31 mouse cellular contexts compared by ENCODE assay signal in genomic region chr8:106103888-106104287, GRCm38 (mm10). TPM values are rescaled to one million over a fixed set of nuclear protein-coding genes. Genes with fewer than 3 reads are reported as not detected.
DNase-seq lines count a peak whose midpoint lies in the region; ATAC-seq lines count a peak whose summit lies in the region.
"Had no signal": no experiment of that assay in that cellular context is flagged by ENCODE, and none has a peak within 500 bp of the region (broad histone marks: within the 10 kb centered on the region; RNA-seq: fewer than 3 reads in every experiment).

No protein-coding gene starts in this region.

- ATAC-seq in kidney, embryonic 15.5 days (replicated peaks; ENCODE audit: low FRiP score) = no peak
- ATAC-seq in hindbrain, embryonic 13.5 days (ENCODE audit: low FRiP score) = no peak
- ATAC-seq in midbrain, embryonic 15.5 days (replicated peaks) = no peak
- ATAC-seq: activated CD4-positive, CD25-positive, alpha-beta regulatory T cell, adult 4 months; CD4-positive, CD25-positive, alpha-beta regulatory T cell, adult 4 months; forebrain, embryonic 14.5 days; Patski had no signal

- no peaks in the 10 kb centered on the region for H3K4me1 ChIP-seq in kidney, embryonic 15.5 days
- H3K4me1 ChIP-seq in hindbrain, embryonic 13.5 days (replicated peaks) = no peaks in the 10 kb centered on the region
- H3K4me1 ChIP-seq in midbrain, embryonic 15.5 days = no peaks in the 10 kb centered on the region
- H3K4me1 ChIP-seq: embryonic facial prominence, embryonic 13.5 days; embryonic facial prominence, embryonic 15.5 days; forebrain, embryonic 10.5 days; forebrain, embryonic 12.5 days had no signal

- 91% methylated on average over 2 of the region's 2 CpGs for WGBS in kidney, embryonic 15.5 days
- WGBS in hindbrain, embryonic 13.5 days = 96% methylated on average over 2 of the region's 2 CpGs
- WGBS in midbrain, embryonic 15.5 days = 87% methylated on average over 2 of the region's 2 CpGs

- H3K4me2 ChIP-seq in kidney, embryonic 15.5 days = no peak overlapping the region
- no peak overlapping the region for H3K4me2 ChIP-seq in hindbrain, embryonic 13.5 days
- no peak overlapping the region for H3K4me2 ChIP-seq in midbrain, embryonic 15.5 days
- H3K4me2 ChIP-seq: embryonic facial prominence, embryonic 13.5 days; embryonic facial prominence, embryonic 15.5 days; forebrain, embryonic 12.5 days had no signal

- no peak overlapping the region for H3K9ac ChIP-seq in kidney, embryonic 15.5 days
- no peak overlapping the region for H3K9ac ChIP-seq in hindbrain, embryonic 13.5 days
- H3K9ac ChIP-seq in midbrain, embryonic 15.5 days = no peak overlapping the region
- H3K9ac ChIP-seq: embryonic facial prominence, embryonic 13.5 days; embryonic facial prominence, embryonic 15.5 days; forebrain, embryonic 12.5 days had no signal

- H3K27me3 ChIP-seq in kidney, embryonic 15.5 days = no peaks in the 10 kb centered on the region
- H3K27me3 ChIP-seq in hindbrain, embryonic 13.5 days = no peaks in the 10 kb centered on the region
- H3K27me3 ChIP-seq in midbrain, embryonic 15.5 days (replicated peaks) = no peaks in the 10 kb centered on the region
- H3K27me3 ChIP-seq: CH12.LX; embryonic facial prominence, embryonic 13.5 days; embryonic facial prominence, embryonic 15.5 days; forebrain, embryonic 12.5 days; Patski had no signal

- DNase-seq in thymus, adult 18-20 months = peak; percentile 56 to 75
- DNase-seq in thymus, postnatal 0 days (ENCODE audit: low spot score) = peak; percentile 79
- peak; percentile 74 for DNase-seq in thymus, postnatal 14 days
- DNase-seq in thymus, postnatal 36 days = peak; percentile 41 to 68
- no peak for DNase-seq in adrenal gland, postnatal 4 days (ENCODE audit: low spot score in 2 of 2)
- DNase-seq: adrenal gland, adult 8-10 months; adrenal gland, postnatal 14 days; adrenal gland, postnatal 36 days; B cell, adult 2 months; cerebellum, adult 11 months; cerebellum, adult 18-20 months; cerebellum, adult 8-10 months; cerebellum, adult 9-11 months; cerebellum, postnatal 14 days; cerebellum, postnatal 36 days; embryo, embryonic 11 days had no signal

- no peak overlapping the region for H3K4me3 ChIP-seq in kidney, embryonic 15.5 days (replicated peaks)
- no peak overlapping the region for H3K4me3 ChIP-seq in hindbrain, embryonic 13.5 days
- H3K4me3 ChIP-seq in midbrain, embryonic 15.5 days = no peak overlapping the region
- H3K4me3 ChIP-seq: embryonic facial prominence, embryonic 13.5 days; embryonic facial prominence, embryonic 15.5 days; erythroblast, embryonic 14.5 days; forebrain, embryonic 10.5 days; forebrain, embryonic 12.5 days had no signal

- peaks cover 78% of the 10 kb centered on the region for H3K36me3 ChIP-seq in kidney, embryonic 15.5 days
- peaks cover 41% of the 10 kb centered on the region for H3K36me3 ChIP-seq in hindbrain, embryonic 13.5 days
- peaks cover 15% of the 10 kb centered on the region; the same call in 1 of the 2 replicates for H3K36me3 ChIP-seq in midbrain, embryonic 15.5 days (replicated peaks)

- no peak overlapping the region for H3K27ac ChIP-seq in kidney, embryonic 15.5 days
- no peak overlapping the region for H3K27ac ChIP-seq in hindbrain, embryonic 13.5 days
- no peak overlapping the region for H3K27ac ChIP-seq in midbrain, embryonic 15.5 days
- H3K27ac ChIP-seq: embryonic facial prominence, embryonic 13.5 days; embryonic facial prominence, embryonic 15.5 days; forebrain, embryonic 10.5 days; forebrain, embryonic 12.5 days had no signal

- no peaks in the 10 kb centered on the region for H3K9me3 ChIP-seq in kidney, embryonic 15.5 days (replicated peaks)
- H3K9me3 ChIP-seq in hindbrain, embryonic 13.5 days = no peaks in the 10 kb centered on the region
- H3K9me3 ChIP-seq in midbrain, embryonic 15.5 days = no peaks in the 10 kb centered on the region
- H3K9me3 ChIP-seq: embryonic facial prominence, embryonic 13.5 days; embryonic facial prominence, embryonic 15.5 days; forebrain, embryonic 10.5 days; forebrain, embryonic 12.5 days; G1E had no signal

RNA-seq across cellular contexts. Expression of gene Esrp2, which starts 32.9 kb away (rescaled TPM):
- 8.8 and 9.6 TPM in 2 replicates for polyA plus RNA-seq in thymus, postnatal 0 days (2015; fragmentation: Nextera tagmentation; extraction: Ambion mirVana)
- polyA plus RNA-seq in kidney, embryonic 15.5 days (2015; fragmentation: Nextera tagmentation; extraction: Ambion mirVana) = 14.9 and 15.8 TPM in 2 replicates
- 1 to 10 TPM; 7.2 to 8.8 TPM for total RNA-seq in adrenal gland, postnatal 4 days (2021)
- 0.14 and 0.26 TPM in 2 replicates for polyA plus RNA-seq in hindbrain, embryonic 13.5 days (2015; fragmentation: Nextera tagmentation; extraction: Ambion mirVana)
- 0.37 and 0.38 TPM in 2 replicates for polyA plus RNA-seq in midbrain, embryonic 15.5 days (2015; fragmentation: Nextera tagmentation; extraction: Ambion mirVana)
- total RNA-seq: common myeloid progenitor, adult 5-6 weeks; G1E had no signal
- polyA plus RNA-seq: CD4-positive, CD25-positive, alpha-beta regulatory T cell, adult 4 months; G1E had no signal

RNA-seq across cellular contexts. Expression of gene Nfatc3, which starts 45.2 kb away (rescaled TPM):
- 19.7 and 26.6 TPM in 2 replicates for polyA plus RNA-seq in thymus, postnatal 0 days (2015; fragmentation: Nextera tagmentation; extraction: Ambion mirVana)
- polyA plus RNA-seq in kidney, embryonic 15.5 days (2015; fragmentation: Nextera tagmentation; extraction: Ambion mirVana) = 6.5 and 7.3 TPM in 2 replicates
- 10 to 100 TPM; 52.0 to 52.7 TPM for total RNA-seq in adrenal gland, postnatal 4 days (2021)
- polyA plus RNA-seq in hindbrain, embryonic 13.5 days (2015; fragmentation: Nextera tagmentation; extraction: Ambion mirVana) = 4.1 and 4.7 TPM in 2 replicates
- polyA plus RNA-seq in midbrain, embryonic 15.5 days (2015; fragmentation: Nextera tagmentation; extraction: Ambion mirVana) = 3.7 and 3.8 TPM in 2 replicates

RNA-seq across cellular contexts. Expression of gene Pla2g15, which starts 46.3 kb away (rescaled TPM):
- 11.0 and 11.7 TPM in 2 replicates for polyA plus RNA-seq in thymus, postnatal 0 days (2015; fragmentation: Nextera tagmentation; extraction: Ambion mirVana)
- 12.4 and 13.9 TPM in 2 replicates for polyA plus RNA-seq in kidney, embryonic 15.5 days (2015; fragmentation: Nextera tagmentation; extraction: Ambion mirVana)
- 10 to 100 TPM; 17.3 to 17.6 TPM for total RNA-seq in adrenal gland, postnatal 4 days (2021)
- 20.0 and 22.3 TPM in 2 replicates for polyA plus RNA-seq in hindbrain, embryonic 13.5 days (2015; fragmentation: Nextera tagmentation; extraction: Ambion mirVana)
- 23.3 and 24.3 TPM in 2 replicates for polyA plus RNA-seq in midbrain, embryonic 15.5 days (2015; fragmentation: Nextera tagmentation; extraction: Ambion mirVana)

Comparison
In these comparisons a context has a peak if more than half of its experiments do, and no peak if none do; other contexts are left out.
1. DNase-seq: peak in thymus, adult 18-20 months (2 of 2), thymus, postnatal 0 days (single experiment), thymus, postnatal 14 days (single experiment) and thymus, postnatal 36 days (2 of 2); none in adrenal gland, postnatal 4 days (0 of 2).